Mouse (Mus musculus) CH12.LX (cell line): ENCODE measurements around the gene Eef1g. TPM values are rescaled to one million over a fixed set of nuclear protein-coding genes. Genes with fewer than 3 reads are reported as not detected.

ENCODE experiments used
- DNase-seq: peaks from one replicate; pipeline ENCODE4 v3.0.0-alpha.2; 2013; ENCODE audit errors: extremely low read depth
- H3K27ac ChIP-seq: 2 replicates; pipeline ENCODE4 v1.5.1; 2012; ENCODE audit warnings: low read depth, mild to moderate bottlenecking, control low read depth, moderate library complexity; ENCODE audit not compliant: insufficient read depth
- H3K27me3 ChIP-seq: replicated peaks from 2 replicates; pipeline ENCODE3; 2012; ENCODE audit warnings: inconsistent platforms
- H3K36me3 ChIP-seq, 2 experiments: replicated peaks in 1 of 2; 2 replicates each; pipeline versions ENCODE3 to v1.6.1; 2012; ENCODE audit warnings: inconsistent platforms in 1 of 2, low read length in 1 of 2, mild to moderate bottlenecking in 1 of 2, mixed read lengths in 1 of 2, moderate library complexity in 1 of 2; ENCODE audit not compliant: control insufficient read depth in 1 of 2, insufficient read depth in 1 of 2
- H3K4me1 ChIP-seq, 2 experiments: 2 replicates each; pipeline ENCODE4 v1.6.1; 2012; ENCODE audit warnings: inconsistent platforms in 1 of 2, moderate library complexity in 1 of 2; ENCODE audit not compliant: insufficient read depth in 2 of 2, control insufficient read depth in 1 of 2
- H3K4me2 ChIP-seq: 2 replicates; pipeline ENCODE4 v1.6.1; 2012; ENCODE audit warnings: low read depth, mild to moderate bottlenecking, control low read depth; ENCODE audit not compliant: poor library complexity, insufficient read depth, severe bottlenecking
- H3K4me3 ChIP-seq, 3 experiments: fragments of 150-350 bp in 1 of 3; sonication (generic) in 1 of 3; replicated peaks in 1 of 3; 2 replicates each; pipeline versions ENCODE3 to v1.5.1; 2011 to 2012; ENCODE audit warnings: low read depth in 2 of 3, low read length in 2 of 3, mild to moderate bottlenecking in 2 of 3, moderate library complexity in 2 of 3, control low read depth in 1 of 3, improper control_type of control experiment in 1 of 3, inconsistent platforms in 1 of 3, mixed read lengths in 1 of 3; ENCODE audit not compliant: poor library complexity in 1 of 3
- H3K79me2 ChIP-seq: replicated peaks from 2 replicates; pipeline ENCODE4 v1.6.1; 2012; ENCODE audit warnings: mild to moderate bottlenecking, moderate library complexity; ENCODE audit not compliant: control insufficient read depth, poor library complexity, insufficient read depth, severe bottlenecking; ENCODE audit errors: extremely low read depth
- H3K9ac ChIP-seq: 2 replicates; pipeline ENCODE4 v1.6.1; 2012; ENCODE audit warnings: low read depth, mild to moderate bottlenecking, control low read depth, moderate library complexity; ENCODE audit not compliant: insufficient read depth
- H3K9me3 ChIP-seq: replicated peaks from 2 replicates; pipeline ENCODE3; 2012; ENCODE audit warnings: low read length, inconsistent platforms, mixed read lengths
- BHLHE40 ChIP-seq: IDR thresholded peaks from 2 replicates; pipeline ENCODE4 v1.6.1; 2011; ENCODE audit warnings: mild to moderate bottlenecking, low read depth, low read length, improper control_type of control experiment
- GABPA ChIP-seq: IDR thresholded peaks from 2 replicates; pipeline ENCODE4 v1.6.1; 2012; ENCODE audit warnings: low read depth, low read length, improper control_type of control experiment, inconsistent platforms; ENCODE audit not compliant: insufficient replicate concordance
- JUN ChIP-seq: IDR thresholded peaks from 2 replicates; pipeline ENCODE4 v1.6.1; 2011; ENCODE audit warnings: low read depth, mild to moderate bottlenecking, low read length, improper control_type of control experiment, moderate library complexity; ENCODE audit not compliant: insufficient read depth
- MAX ChIP-seq: IDR thresholded peaks from 2 replicates; pipeline ENCODE4 v1.6.1; 2011; ENCODE audit warnings: low read length, improper control_type of control experiment
- MXI1 ChIP-seq: IDR thresholded peaks from 2 replicates; pipeline ENCODE4 v1.6.1; 2011; ENCODE audit warnings: mild to moderate bottlenecking, low read depth, low read length, improper control_type of control experiment
- MYC ChIP-seq: IDR thresholded peaks from 2 replicates; pipeline ENCODE4 v1.6.1; 2011; ENCODE audit warnings: low read depth, mild to moderate bottlenecking, improper control_type of control experiment, low read length
- SMC3 ChIP-seq: IDR thresholded peaks from 2 replicates; pipeline ENCODE4 v1.6.1; 2011; ENCODE audit warnings: low read depth, low read length, improper control_type of control experiment
- TBP ChIP-seq: conservative IDR thresholded peaks from 2 replicates; pipeline ENCODE4 v1.6.1; 2011; ENCODE audit warnings: low read depth, low read length, improper control_type of control experiment
- UBTF ChIP-seq: IDR thresholded peaks from 2 replicates; pipeline ENCODE4 v1.6.1; 2012; ENCODE audit warnings: low read depth, mild to moderate bottlenecking, inconsistent platforms, low read length, improper control_type of control experiment, moderate library complexity
- USF2 ChIP-seq: conservative IDR thresholded peaks from 2 replicates; pipeline ENCODE4 v1.6.1; 2011; ENCODE audit warnings: low read depth, low read length, improper control_type of control experiment
- ZNF384 ChIP-seq: IDR thresholded peaks from 2 replicates; pipeline ENCODE4 v1.6.1; 2012; ENCODE audit warnings: low read depth, low read length, improper control_type of control experiment, inconsistent platforms
- dilution Hi-C: fragments of 300-500 bp; cut with MboI; formaldehyde crosslinking; loops from 2 replicates; pipeline ENCODE4 v1.14.3; 2020; ENCODE audit warnings: low sequenced_read_pairs; ENCODE audit not compliant: extremely low pct_unique_long_range_greater_than_20kb, extremely low pct_ligation_motif_present
- in situ Hi-C: fragments of 300-500 bp; cut with MboI; formaldehyde crosslinking; loops from 3 replicates; pipeline ENCODE4 v1.14.3; 2019; ENCODE audit warnings: low sequenced_read_pairs, low pct_ligation_motif_present, low pct_unique_long_range_greater_than_20kb, mixed read lengths
- polyA plus RNA-seq: library from polyadenylated mRNA; unstranded; fragments of >175 nt; gene quantifications from 2 replicates; pipeline ENCODE4 v1.2.1, GENCODE M21; 2012; ENCODE audit warnings: low read depth; ENCODE audit not compliant: insufficient read length
- total RNA-seq, 2 experiments: library from RNA; depleted of rRNA; stranded (reverse); fragments of 300-350 nt in 1 of 2; fragments of >200 nt in 1 of 2; gene quantifications; 2 replicates each; pipeline ENCODE4 v1.2.3; 2012 to 2014

Eef1g gene
- total and polyA plus RNA-seq, 3 experiments = 1,172 to 1,511 (median 1,294) TPM

DNA sequence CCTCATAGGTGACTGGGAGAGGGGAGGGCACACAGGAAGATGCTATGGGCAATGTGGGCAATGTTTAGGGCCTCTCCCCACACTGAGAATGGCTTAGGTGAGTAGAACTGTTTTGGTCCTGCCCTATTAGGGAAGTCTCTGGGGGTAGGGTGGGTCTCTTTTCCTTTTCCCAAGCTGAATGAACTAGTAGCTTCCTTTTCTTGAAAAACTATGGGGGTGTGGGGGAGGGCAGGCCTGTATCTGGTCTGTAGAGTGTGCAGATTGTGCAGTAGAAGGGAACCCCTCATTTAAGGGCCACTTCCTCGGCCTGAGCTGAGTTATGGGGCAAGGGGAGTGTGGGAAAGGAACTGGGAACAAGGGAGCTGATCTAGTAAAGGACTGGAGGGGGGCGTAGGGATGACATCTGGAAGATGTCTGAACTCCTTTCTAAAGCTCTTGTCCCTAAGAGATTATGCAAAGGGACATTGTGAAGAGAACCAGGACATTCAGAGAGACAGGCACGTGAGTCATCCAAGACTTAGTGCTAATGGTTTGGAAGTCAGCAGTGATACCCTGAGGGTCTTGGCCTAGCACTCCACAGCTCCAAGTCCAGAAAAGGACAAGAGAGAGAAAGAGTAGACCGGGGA, 24.5 kb downstream of the Eef1g start:
- peak overlapping the region; percentile 97 for H3K27ac ChIP-seq
- H3K36me3 ChIP-seq = no peaks in the 10 kb centered on the region
- peak overlapping the region; percentile 45 for H3K4me2 ChIP-seq
- DNase-seq = no peak
- TF ChIP-seq TBP (no peak), SMC3 (no peak), BHLHE40 (peak; percentile 60), ZNF384 (no peak), UBTF (no peak), USF2 (no peak), GABPA (no peak), MAX (no peak), MYC (no peak)
- TF ChIP-seq, all 38 proteins: peak for 1
- in situ Hi-C loops (loop anchor here (5.0 to 10.0 kb wide), 2 partner anchors 63 to 86 kb away; no protein-coding TSS in a partner anchor), dilution Hi-C loops (no loop called here)
- Histone ChIP-seq H3K4me3 (no peak overlapping the region), H3K9me3 (no peaks in the 10 kb centered on the region), H3K4me1 (peaks cover 28 to 78% of the 10 kb centered on the region in 2 experiments), H3K79me2 (peaks cover 40% of the 10 kb centered on the region), H3K27me3 (peaks cover 14% of the 10 kb centered on the region), H3K9ac (peak overlapping the region; percentile 31; the same call in 1 of the 2 replicates)

DNA sequence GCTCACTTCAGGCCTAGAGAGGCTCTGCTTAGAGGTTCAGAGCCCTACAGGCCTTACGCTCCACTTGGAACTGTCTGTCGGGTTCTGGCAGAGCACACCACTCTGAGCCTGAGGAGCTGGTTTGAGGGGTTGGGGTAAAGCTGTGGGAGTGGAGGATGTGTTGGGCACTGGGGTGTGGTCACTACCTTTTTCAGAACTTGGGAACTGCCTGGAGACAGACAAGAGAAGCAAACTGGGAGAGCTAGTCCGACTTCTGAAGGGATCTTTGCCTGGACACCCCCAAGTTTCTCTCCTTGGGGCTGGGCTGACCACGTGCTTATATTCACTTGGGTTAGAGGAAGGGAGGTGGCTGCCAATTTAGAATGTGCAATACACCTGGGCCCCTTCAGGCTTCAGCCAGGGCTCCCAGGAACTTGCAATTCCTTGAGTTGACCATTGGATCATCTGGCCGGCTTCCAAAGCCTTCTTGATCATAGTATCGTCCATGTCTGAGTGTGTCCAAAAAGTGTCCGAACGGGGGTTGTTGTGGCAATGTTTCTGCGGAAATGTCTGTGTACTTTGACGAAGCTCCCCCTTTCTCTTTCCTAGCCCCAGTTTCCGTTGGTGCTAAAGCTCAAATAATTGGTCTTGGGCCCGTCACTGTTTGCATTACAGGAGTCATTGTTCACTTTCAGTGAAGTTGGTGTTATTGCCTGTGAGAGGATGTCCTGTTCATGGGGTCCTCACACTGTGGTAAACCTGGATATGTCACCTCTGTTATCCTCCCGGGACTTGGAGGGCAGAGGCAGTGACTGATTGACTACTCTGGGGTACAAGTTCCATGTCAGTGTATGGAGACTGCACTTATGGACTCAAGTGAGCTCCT, 25.3 kb downstream of the Eef1g start:
- peak overlapping the region; percentile 97 for H3K27ac ChIP-seq

More for the DNA sequence above, 25.3 kb downstream of the Eef1g start:
- Histone ChIP-seq H3K4me1 (peaks cover 32 to 86% of the 10 kb centered on the region in 2 experiments), H3K4me3 (peak overlapping the region in 2 of 3 experiments; percentile 11 to 28), H3K9me3 (no peaks in the 10 kb centered on the region), H3K36me3 (no peaks in the 10 kb centered on the region), H3K9ac (peak overlapping the region; percentile 31), H3K79me2 (peaks cover 47% of the 10 kb centered on the region), H3K27me3 (peaks cover 14% of the 10 kb centered on the region), H3K4me2 (peak overlapping the region; percentile 45)
- in situ Hi-C loops (loop anchor here (5.0 to 10.0 kb wide), 2 partner anchors 63 to 85 kb away; no protein-coding TSS in a partner anchor), dilution Hi-C loops (no loop called here)
- DNase-seq = no peak
- 0 out of 2 replicates have a peak, but pooled peaks have one; percentile 35 for TF ChIP-seq MXI1
- peak; percentile 88 for TF ChIP-seq MAX
- TF ChIP-seq JUN = no peak
